Mouse (Mus musculus): ENCODE measurements at regions not wholly inside any gene's neighbourhood (a gene's known extent, or its start where the extent isn't known, plus 50 kb on each side); places are given as distances from the start of the nearest gene placed in this dataset.
"Not testable (repeated sequence)": the region's sequence is repeated elsewhere in the genome, so short reads cannot be mapped to it uniquely, and the experiment has no call there.

- Histone ChIP-seq H3K4me2 (no peak overlapping the region), H3K9ac (no peak overlapping the region), H3K4me3 (no peak overlapping the region), H3K9me3 (replicated peaks) (no peaks in the 10 kb centered on the region), H3K4me1 (no peaks in the 10 kb centered on the region), H3K27me3 (replicated peaks) (no peaks in the 10 kb centered on the region), H3K27ac (no peak overlapping the region), H3K36me3 (no peaks in the 10 kb centered on the region)
- 84% methylated on average over 7 of the region's 7 CpGs for WGBS (ENCODE audit: insufficient replicate concordance)
- no peak for ATAC-seq
Observed at GRCm38 (mm10) chr14:45809491-45809890, 151.5 kb upstream of the Ddhd1 start.

GRCm38 (mm10) chr14:45810101-45810500 lies 152.2 kb upstream of the Ddhd1 start:
- Histone ChIP-seq H3K9me3 (replicated peaks) (no peaks in the 10 kb centered on the region), H3K4me1 (no peaks in the 10 kb centered on the region), H3K36me3 (no peaks in the 10 kb centered on the region), H3K9ac (no peak overlapping the region), H3K4me3 (no peak overlapping the region), H3K27me3 (replicated peaks) (no peaks in the 10 kb centered on the region), H3K4me2 (no peak overlapping the region), H3K27ac (no peak overlapping the region)
- no peak for ATAC-seq
- 45% methylated on average over 4 of the region's 4 CpGs for WGBS (ENCODE audit: insufficient replicate concordance)

GRCm38 (mm10) chr14:45810630-45811029 lies 152.7 kb upstream of the Ddhd1 start:
- H3K27me3 ChIP-seq (replicated peaks) = no peaks in the 10 kb centered on the region
- no peak overlapping the region for H3K4me3 ChIP-seq
- H3K4me2 ChIP-seq = no peak overlapping the region
- WGBS (ENCODE audit: insufficient replicate concordance) = 48% methylated on average over 3 of the region's 3 CpGs
- H3K27ac ChIP-seq = no peak overlapping the region
- no peak for ATAC-seq
- H3K9me3 ChIP-seq (replicated peaks) = no peaks in the 10 kb centered on the region
- H3K36me3 ChIP-seq = no peaks in the 10 kb centered on the region
- H3K9ac ChIP-seq = no peak overlapping the region
- no peaks in the 10 kb centered on the region for H3K4me1 ChIP-seq

- H3K9ac ChIP-seq = no peak overlapping the region
- 78% methylated on average over 2 of the region's 2 CpGs for WGBS (ENCODE audit: insufficient replicate concordance)
- no peak overlapping the region for H3K4me3 ChIP-seq
- H3K4me2 ChIP-seq = no peak overlapping the region
- no peaks in the 10 kb centered on the region for H3K27me3 ChIP-seq (replicated peaks)
- no peaks in the 10 kb centered on the region for H3K4me1 ChIP-seq
- H3K27ac ChIP-seq = no peak overlapping the region
- H3K9me3 ChIP-seq (replicated peaks) = no peaks in the 10 kb centered on the region
- no peak for ATAC-seq
- H3K36me3 ChIP-seq = no peaks in the 10 kb centered on the region
Observed at GRCm38 (mm10) chr14:45815598-45815997, 157.7 kb upstream of the Ddhd1 start.

- not testable (repeated sequence) for ATAC-seq; H3K4me3 ChIP-seq; H3K4me2 ChIP-seq; H3K27me3 ChIP-seq (replicated peaks); H3K36me3 ChIP-seq; H3K9ac ChIP-seq; H3K9me3 ChIP-seq (replicated peaks); H3K4me1 ChIP-seq; H3K27ac ChIP-seq
- WGBS (ENCODE audit: insufficient replicate concordance) = 77% methylated on average over 17 of the region's 17 CpGs
Observed at GRCm38 (mm10) chr14:45816611-45817010, 158.7 kb upstream of the Ddhd1 start.

- no peak overlapping the region for H3K9ac ChIP-seq
- no peaks in the 10 kb centered on the region for H3K27me3 ChIP-seq (replicated peaks)
- no peaks in the 10 kb centered on the region for H3K4me1 ChIP-seq
- H3K4me3 ChIP-seq = no peak overlapping the region
- ATAC-seq = no peak
- no peaks in the 10 kb centered on the region for H3K36me3 ChIP-seq
- WGBS (ENCODE audit: insufficient replicate concordance) = 66% methylated on average over 3 of the region's 3 CpGs
- no peaks in the 10 kb centered on the region for H3K9me3 ChIP-seq (replicated peaks)
- no peak overlapping the region for H3K27ac ChIP-seq
- no peak overlapping the region for H3K4me2 ChIP-seq
Observed at GRCm38 (mm10) chr14:45817756-45818155, 159.8 kb upstream of the Ddhd1 start.

GRCm38 (mm10) chr14:45824601-45825000 lies 166.7 kb upstream of the Ddhd1 start:
- no peaks in the 10 kb centered on the region for H3K4me1 ChIP-seq
- 72% methylated on average over 2 of the region's 2 CpGs for WGBS (ENCODE audit: insufficient replicate concordance)
- H3K9ac ChIP-seq = no peak overlapping the region
- no peak overlapping the region for H3K27ac ChIP-seq
- H3K36me3 ChIP-seq = no peaks in the 10 kb centered on the region
- no peak for ATAC-seq
- H3K4me3 ChIP-seq = no peak overlapping the region
- no peak overlapping the region for H3K4me2 ChIP-seq
- H3K27me3 ChIP-seq (replicated peaks) = no peaks in the 10 kb centered on the region
- no peaks in the 10 kb centered on the region for H3K9me3 ChIP-seq (replicated peaks)

- 61% methylated on average over 3 of the region's 3 CpGs for WGBS (ENCODE audit: insufficient replicate concordance)
Observed at GRCm38 (mm10) chr14:45826023-45826422, 168.1 kb upstream of the Ddhd1 start.

GRCm38 (mm10) chr14:45827096-45827495 lies 169.2 kb upstream of the Ddhd1 start:
- no peak overlapping the region for H3K4me3 ChIP-seq
- H3K27me3 ChIP-seq (replicated peaks) = no peaks in the 10 kb centered on the region
- H3K36me3 ChIP-seq = no peaks in the 10 kb centered on the region
- no peaks in the 10 kb centered on the region for H3K4me1 ChIP-seq
- H3K9ac ChIP-seq = no peak overlapping the region
- H3K9me3 ChIP-seq (replicated peaks) = no peaks in the 10 kb centered on the region
- H3K27ac ChIP-seq = no peak overlapping the region
- ATAC-seq = no peak
- H3K4me2 ChIP-seq = no peak overlapping the region
- 62% methylated on average over 1 of the region's 1 CpGs for WGBS (ENCODE audit: insufficient replicate concordance)

More at GRCm38 (mm10) chr14:45826023-45826422, 168.1 kb upstream of the Ddhd1 start:
- Histone ChIP-seq H3K9me3 (replicated peaks) (no peaks in the 10 kb centered on the region), H3K27ac (no peak overlapping the region), H3K27me3 (replicated peaks) (no peaks in the 10 kb centered on the region), H3K9ac (no peak overlapping the region), H3K36me3 (no peaks in the 10 kb centered on the region), H3K4me2 (no peak overlapping the region), H3K4me1 (no peaks in the 10 kb centered on the region), H3K4me3 (no peak overlapping the region)
- no peak for ATAC-seq

- Histone ChIP-seq H3K4me1 (no peaks in the 10 kb centered on the region), H3K27me3 (replicated peaks) (no peaks in the 10 kb centered on the region), H3K27ac (no peak overlapping the region), H3K36me3 (no peaks in the 10 kb centered on the region), H3K9ac (no peak overlapping the region), H3K4me3 (no peak overlapping the region), H3K4me2 (no peak overlapping the region), H3K9me3 (replicated peaks) (no peaks in the 10 kb centered on the region)
- no peak for ATAC-seq
- WGBS (ENCODE audit: insufficient replicate concordance) = 70% methylated on average over 5 of the region's 5 CpGs
Observed at GRCm38 (mm10) chr14:45830457-45830856, 172.5 kb upstream of the Ddhd1 start.

- no peaks in the 10 kb centered on the region for H3K4me1 ChIP-seq
- H3K27me3 ChIP-seq (replicated peaks) = no peaks in the 10 kb centered on the region
- no peak for ATAC-seq
- no peaks in the 10 kb centered on the region for H3K36me3 ChIP-seq
- 78% methylated on average over 11 of the region's 11 CpGs for WGBS (ENCODE audit: insufficient replicate concordance)
- no peak overlapping the region for H3K4me3 ChIP-seq
- no peak overlapping the region for H3K9ac ChIP-seq
- H3K4me2 ChIP-seq = no peak overlapping the region
- no peaks in the 10 kb centered on the region for H3K9me3 ChIP-seq (replicated peaks)
- H3K27ac ChIP-seq = no peak overlapping the region
Observed at GRCm38 (mm10) chr14:45837039-45837438, 179.1 kb upstream of the Ddhd1 start.

- Histone ChIP-seq H3K27ac (no peak overlapping the region), H3K36me3 (no peaks in the 10 kb centered on the region), H3K4me2 (no peak overlapping the region), H3K4me3 (no peak overlapping the region), H3K4me1 (no peaks in the 10 kb centered on the region), H3K9ac (no peak overlapping the region), H3K27me3 (replicated peaks) (no peaks in the 10 kb centered on the region), H3K9me3 (replicated peaks) (no peaks in the 10 kb centered on the region)
- no peak for ATAC-seq
- WGBS (ENCODE audit: insufficient replicate concordance) = 59% methylated on average over 1 of the region's 1 CpGs
Observed at GRCm38 (mm10) chr14:45843829-45844228, 185.9 kb upstream of the Ddhd1 start.

GRCm38 (mm10) chr14:45850588-45850987 lies 192.6 kb upstream of the Ddhd1 start:
- Histone ChIP-seq H3K27me3 (replicated peaks) (no peaks in the 10 kb centered on the region), H3K36me3 (no peaks in the 10 kb centered on the region), H3K4me3 (no peak overlapping the region), H3K4me1 (no peaks in the 10 kb centered on the region), H3K4me2 (no peak overlapping the region), H3K27ac (no peak overlapping the region), H3K9ac (no peak overlapping the region), H3K9me3 (replicated peaks) (no peaks in the 10 kb centered on the region)
- ATAC-seq = no peak
- WGBS (ENCODE audit: insufficient replicate concordance) = 64% methylated on average over 8 of the region's 8 CpGs

Data from liver, embryonic 12.5 days (tissue).